Mouse (Mus musculus) ovary, postnatal 14 days (tissue): ENCODE results near the gene Sirt7.
A peak's percentile ranks its signal among the peaks of the same experiment; 100 is the strongest.

Source experiments
- DNase-seq: peaks from one replicate; pipeline ENCODE4 v3.0.0; 2022; ENCODE audit warnings: low spot score

Sirt7 gene

GRCm38 (mm10) chr11:120582268-120582981, 42.6 kb downstream of the Sirt7 start:
- DNase-seq: no peak

- peak; percentile 86 for DNase-seq
Measured at GRCm38 (mm10) chr11:120581490-120582267, 43.4 kb downstream of the Sirt7 start, which contains the start of gene Arhgdia. Gene Arhgdia (minus strand): TSS chr11:120581624.

- no peak for DNase-seq
Measured at GRCm38 (mm10) chr11:120580871-120581331, 44.1 kb downstream of the Sirt7 start.

GRCm38 (mm10) chr11:120580190-120580589, 44.9 kb downstream of the Sirt7 start:
- DNase-seq: no peak

- DNase-seq: peak; percentile 63
Measured at GRCm38 (mm10) chr11:120579316-120580107, 45.5 kb downstream of the Sirt7 start.

GRCm38 (mm10) chr11:120578694-120579243, 46.3 kb downstream of the Sirt7 start:
- no peak for DNase-seq

- DNase-seq: no peak
Measured at GRCm38 (mm10) chr11:120578024-120578693, 46.9 kb downstream of the Sirt7 start.

- DNase-seq: no peak
Measured at GRCm38 (mm10) chr11:120577211-120578023, 47.6 kb downstream of the Sirt7 start.

- DNase-seq: no peak
Measured at GRCm38 (mm10) chr11:120576365-120576981, 48.6 kb downstream of the Sirt7 start.

- DNase-seq: no peak
Measured at GRCm38 (mm10) chr11:120575940-120576339, 49.1 kb downstream of the Sirt7 start.

- DNase-seq: no peak
Measured at GRCm38 (mm10) chr11:120575046-120575445, 50.0 kb downstream of the Sirt7 start.

- no peak for DNase-seq
Measured at GRCm38 (mm10) chr11:120574278-120574600, 50.8 kb downstream of the Sirt7 start.

GRCm38 (mm10) chr11:120573585-120574277, 51.3 kb downstream of the Sirt7 start:
- DNase-seq: no peak

- peak; percentile 99 for DNase-seq
Measured at GRCm38 (mm10) chr11:120572752-120573584, 52.1 kb downstream of the Sirt7 start, which contains the start of gene P4hb. Gene P4hb (minus strand): TSS chr11:120573253.

- DNase-seq: no peak
Measured at GRCm38 (mm10) chr11:120572417-120572751, 52.7 kb downstream of the Sirt7 start.

- DNase-seq: no peak
Measured at GRCm38 (mm10) chr11:120571754-120572416, 53.2 kb downstream of the Sirt7 start.

- DNase-seq: no peak
Measured at GRCm38 (mm10) chr11:120571122-120571521, 53.9 kb downstream of the Sirt7 start.
